Mouse (Mus musculus): ENCODE measurements around the gene Slc35d2.

Slc35d2 gene

DNA sequence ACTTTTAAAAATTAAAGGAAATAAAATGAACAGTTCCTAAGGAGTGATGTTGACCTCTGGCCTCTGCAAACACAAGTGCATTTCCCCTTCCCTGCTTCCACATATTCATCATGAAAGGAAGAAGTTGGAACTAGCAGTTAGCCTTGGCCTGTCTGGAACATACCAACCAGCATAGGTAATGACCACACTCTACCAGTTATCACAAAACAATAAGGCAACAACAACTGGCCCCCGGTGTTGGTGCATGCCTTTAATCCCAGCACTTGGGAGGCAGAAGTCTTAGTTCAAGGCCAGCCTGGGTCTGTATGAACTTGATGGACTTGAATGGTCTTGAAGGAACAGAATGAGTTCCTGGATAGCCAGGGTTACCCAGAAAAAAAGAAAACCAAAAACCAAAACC is 18.7 kb downstream of the Slc35d2 start:
- no peak for DNase-seq (ENCODE audit: low spot score)

DNA sequence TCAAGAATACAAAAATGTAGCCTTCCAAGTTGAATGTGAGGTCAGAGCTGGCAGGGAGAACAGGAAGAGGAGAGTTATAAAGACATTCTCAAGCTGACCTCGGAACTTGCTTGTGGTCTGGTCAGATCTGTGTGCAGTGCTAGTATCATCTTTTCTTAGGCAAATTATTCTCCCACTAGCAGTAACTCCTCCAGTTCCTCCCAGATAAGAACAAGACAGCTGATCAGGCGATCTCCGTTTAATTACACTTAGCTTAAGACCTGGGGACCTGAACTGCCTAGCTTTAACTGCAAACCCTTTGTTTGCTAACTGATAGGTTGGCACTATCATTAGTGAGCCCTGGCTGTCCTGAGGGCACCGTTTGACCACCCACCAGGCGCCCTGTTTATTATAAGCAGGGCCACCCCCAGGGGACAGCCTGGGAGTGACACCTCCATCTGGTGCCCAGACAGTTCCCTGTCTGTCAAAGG is 20.8 kb downstream of the Slc35d2 start:
- no peak for DNase-seq (ENCODE audit: low spot score)

DNA sequence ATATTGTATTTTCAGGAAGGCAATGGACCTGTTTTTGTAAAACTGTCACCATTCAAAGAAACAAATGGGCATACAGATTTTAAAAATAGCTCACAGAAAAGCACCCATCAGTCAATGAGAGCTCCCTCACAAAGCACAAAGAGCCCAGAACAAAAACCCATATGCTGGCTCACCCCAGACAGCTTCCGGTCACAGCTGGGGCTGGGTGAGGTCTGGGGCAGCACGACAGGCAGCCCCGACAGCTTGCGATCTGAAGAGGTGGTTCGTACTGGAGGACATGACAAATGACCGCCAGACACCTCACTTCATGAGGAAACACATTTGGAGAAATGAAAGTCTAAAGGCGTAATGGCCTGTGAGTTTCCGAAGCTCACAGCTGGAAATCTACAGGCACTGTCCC is 21.6 kb downstream of the Slc35d2 start:
- no peak for DNase-seq (ENCODE audit: low spot score)

GRCm38 (mm10) chr13:64107105-64107504 is 22.1 kb downstream of the Slc35d2 start:
- DNase-seq (ENCODE audit: low spot score), result no peak

DNA sequence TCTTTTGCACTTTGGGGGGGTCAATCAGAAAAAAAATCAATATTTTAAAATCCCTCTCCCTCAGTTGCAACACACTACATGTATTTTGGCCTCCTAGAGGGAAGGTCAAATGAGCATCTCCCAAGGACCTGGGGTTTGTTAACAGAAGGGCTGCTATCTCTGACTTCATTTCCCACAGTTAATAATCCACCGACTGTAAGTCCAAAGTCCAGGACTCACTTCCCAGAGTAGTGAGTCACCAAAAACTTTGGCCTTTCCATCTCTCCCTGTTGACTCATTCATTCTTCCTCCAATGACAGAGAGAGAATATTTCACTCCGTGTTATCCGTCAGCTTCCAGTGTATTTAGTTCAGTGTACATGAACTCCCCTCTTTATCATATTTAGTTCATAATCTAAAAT is 23.5 kb downstream of the Slc35d2 start:
- no peak for DNase-seq (ENCODE audit: low spot score)

- DNase-seq (ENCODE audit: low spot score), result peak; percentile 41
Observed at GRCm38 (mm10) chr13:64100186-64100585, 29.0 kb downstream of the Slc35d2 start.

GRCm38 (mm10) chr13:64098992-64099391 is 30.2 kb downstream of the Slc35d2 start:
- peak; percentile 30 for DNase-seq (ENCODE audit: low spot score)

DNA sequence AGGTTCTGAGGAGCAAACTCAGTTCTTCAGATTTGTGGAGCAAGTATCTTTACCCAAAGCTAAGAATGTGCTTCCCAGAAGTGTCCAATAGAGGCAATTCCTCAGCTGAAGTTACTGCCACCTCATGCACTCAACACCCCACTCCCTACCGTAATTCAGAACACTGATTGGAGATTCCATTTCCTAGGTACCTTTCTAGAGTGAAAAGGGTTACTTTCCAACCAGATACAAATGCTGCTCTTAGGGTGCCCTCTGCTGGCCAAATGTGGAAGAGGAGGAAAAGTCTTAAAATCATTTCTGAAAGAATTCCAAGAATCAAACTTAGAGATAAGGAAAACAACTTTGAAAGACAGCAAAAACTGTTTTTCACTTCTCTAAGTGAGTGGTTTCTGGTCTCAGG is 35.8 kb downstream of the Slc35d2 start:
- DNase-seq (ENCODE audit: low spot score), result peak; percentile 62

DNA sequence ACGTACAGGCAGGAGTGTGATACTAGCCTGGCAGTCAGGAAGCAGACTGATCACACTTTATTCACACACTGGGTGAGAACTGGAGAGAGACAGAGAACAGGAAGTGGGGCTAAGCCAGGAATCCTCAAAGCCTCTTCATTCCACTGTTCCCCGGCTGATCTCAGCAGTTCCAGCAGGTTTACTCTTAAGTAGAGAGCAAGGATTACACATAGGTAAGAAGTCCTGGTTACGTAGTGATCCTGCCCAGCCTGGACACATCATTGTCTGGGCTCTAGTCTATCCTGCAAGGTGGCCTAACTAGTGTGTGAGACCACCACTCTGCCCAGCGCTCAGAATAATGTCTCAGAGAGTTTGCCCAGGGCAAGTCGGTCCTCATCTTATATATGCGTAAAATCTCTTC is 36.4 kb downstream of the Slc35d2 start:
- no peak for DNase-seq (ENCODE audit: low spot score)

GRCm38 (mm10) chr13:64092141-64092540 is 37.0 kb downstream of the Slc35d2 start:
- no peak for DNase-seq (ENCODE audit: low spot score)

GRCm38 (mm10) chr13:64091006-64091405 is 38.2 kb downstream of the Slc35d2 start:
- DNase-seq (ENCODE audit: low spot score), result no peak

DNA sequence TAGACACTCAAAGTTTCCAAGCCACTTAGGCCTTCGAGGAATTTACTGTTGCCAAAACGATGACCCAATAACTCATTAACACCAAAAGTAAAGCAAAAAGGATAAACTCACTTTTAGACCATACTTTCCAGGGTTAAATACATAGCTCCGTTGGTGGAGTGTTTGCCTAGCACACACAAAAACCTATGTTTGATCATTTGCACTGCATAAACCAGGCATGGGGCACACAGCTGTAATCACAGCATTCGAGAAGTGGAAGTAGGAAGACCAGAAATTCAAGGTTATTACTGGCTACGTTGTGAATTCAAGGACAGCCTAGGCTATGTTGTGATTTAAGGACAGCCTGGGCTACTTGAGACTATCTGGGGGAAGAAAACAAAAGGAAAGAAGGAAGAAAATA is 38.9 kb downstream of the Slc35d2 start:
- DNase-seq (ENCODE audit: low spot score), result no peak

- no peak for DNase-seq (ENCODE audit: low spot score)
Observed at GRCm38 (mm10) chr13:64089130-64089529, 40.0 kb downstream of the Slc35d2 start, which contains the start of gene Hsd17b3. Hsd17b3 (minus strand) TSS chr13:64089230.

GRCm38 (mm10) chr13:64088057-64088456 is 41.1 kb downstream of the Slc35d2 start:
- no peak for DNase-seq (ENCODE audit: low spot score)

DNA sequence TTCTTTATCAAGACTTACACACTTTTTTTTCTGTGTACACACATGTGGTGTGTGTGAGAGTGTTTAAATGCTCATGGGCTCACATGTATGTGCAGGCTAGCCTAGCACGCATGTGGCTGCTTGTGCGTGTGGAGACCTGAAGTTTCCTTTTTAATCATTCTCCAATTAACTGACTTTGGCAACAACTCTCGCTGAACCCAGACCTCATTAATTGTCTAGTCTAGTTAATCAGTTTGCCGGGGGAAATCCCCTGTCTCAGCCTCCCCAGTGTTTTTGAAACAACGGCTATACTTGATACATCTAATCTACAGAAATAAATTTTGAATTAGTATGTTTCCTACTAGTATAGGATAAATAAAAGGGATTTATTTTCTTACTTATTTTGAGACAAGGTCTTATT is 43.1 kb downstream of the Slc35d2 start:
- no peak for DNase-seq (ENCODE audit: low spot score)

DNA sequence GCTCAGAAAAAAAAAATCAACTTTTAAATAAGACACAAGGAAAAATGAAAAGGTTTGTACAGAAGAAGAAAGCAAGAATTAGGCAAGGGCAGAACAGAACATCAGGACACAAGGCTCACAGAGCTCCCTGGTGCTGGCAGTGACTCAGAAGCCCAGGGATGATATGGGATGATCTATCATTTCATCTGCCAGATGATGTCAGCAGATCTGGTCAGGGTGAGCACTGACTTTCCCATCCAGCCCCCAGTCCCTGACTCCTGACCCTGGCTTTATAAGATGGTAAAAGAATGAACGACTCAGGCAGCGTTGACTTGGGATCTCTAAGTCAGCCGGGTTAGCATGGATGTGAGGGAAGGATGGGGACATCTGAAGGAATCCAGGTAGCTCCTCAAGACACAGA is 45.8 kb downstream of the Slc35d2 start:
- DNase-seq (ENCODE audit: low spot score), result no peak

DNA sequence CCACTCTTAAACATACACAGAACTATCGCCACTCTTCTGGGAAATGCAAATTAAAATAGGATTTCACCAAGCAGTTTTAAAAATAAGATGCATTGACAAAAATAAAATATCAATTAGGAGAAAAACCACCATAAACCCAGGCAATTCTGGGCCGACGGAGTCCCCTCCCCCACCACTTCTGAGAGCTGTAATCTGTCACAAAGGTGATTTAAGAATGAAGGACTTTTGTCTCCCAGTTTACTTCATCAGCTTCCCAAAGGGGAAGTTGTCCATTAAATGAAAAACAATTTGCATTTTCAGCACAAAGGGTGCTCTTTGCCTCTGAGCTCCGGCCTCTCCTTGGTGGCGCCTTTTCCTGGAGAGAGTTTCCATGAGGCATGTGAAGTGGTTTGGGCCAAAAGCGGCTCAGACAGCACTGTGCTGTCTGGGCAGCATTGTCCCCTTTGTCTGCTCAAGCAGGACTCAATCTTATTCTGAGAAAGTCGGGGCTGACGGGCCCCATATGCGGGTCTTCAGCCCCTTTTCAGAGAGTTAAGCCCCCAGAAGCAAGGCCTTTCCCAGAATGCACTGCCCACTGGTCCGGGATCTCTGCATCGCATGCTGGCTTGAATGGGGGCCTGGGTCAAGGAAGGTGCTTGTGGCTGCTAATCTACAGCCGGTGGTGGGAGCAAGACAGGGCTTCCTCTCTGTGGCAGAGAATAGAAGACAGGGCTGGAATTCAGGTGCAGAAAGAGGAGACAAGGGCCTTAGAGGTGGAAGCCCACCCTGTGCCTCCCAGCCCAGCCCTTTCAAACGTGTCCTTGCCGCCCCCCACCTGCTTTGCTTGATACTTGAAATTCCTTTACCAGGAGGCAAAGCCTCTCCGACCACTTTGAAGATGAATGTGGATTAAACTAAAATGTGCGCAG is 47.9 kb downstream of the Slc35d2 start:
- no peak for DNase-seq (ENCODE audit: low spot score)

- DNase-seq (ENCODE audit: low spot score), result no peak
Observed at GRCm38 (mm10) chr13:64077591-64077990, 51.6 kb downstream of the Slc35d2 start.

DNA sequence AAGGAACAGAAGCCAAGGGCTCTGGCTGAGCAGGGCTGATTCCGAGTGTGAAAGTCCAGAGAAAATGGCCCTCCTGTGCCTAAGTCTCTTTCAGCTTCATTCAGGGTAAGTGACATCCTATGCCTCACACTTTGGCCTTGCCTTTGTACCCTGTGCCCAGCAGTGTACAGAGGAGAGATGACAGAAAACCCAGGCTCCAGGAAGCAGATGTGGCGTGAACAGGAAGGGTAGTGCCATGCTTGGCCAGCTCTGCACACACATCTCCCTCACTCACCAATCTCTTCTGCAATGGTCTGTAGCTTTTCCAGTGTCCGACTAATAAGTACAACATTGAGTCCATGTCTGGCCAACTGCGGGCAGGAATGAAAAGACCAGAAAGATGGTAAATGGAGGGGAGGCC is 53.1 kb downstream of the Slc35d2 start:
- no peak for DNase-seq (ENCODE audit: low spot score)

- DNase-seq (ENCODE audit: low spot score), result no peak
Observed at GRCm38 (mm10) chr13:64066653-64067052, 62.5 kb downstream of the Slc35d2 start.

- DNase-seq (ENCODE audit: low spot score), result no peak
Observed at GRCm38 (mm10) chr13:64064276-64064675, 64.9 kb downstream of the Slc35d2 start.

- DNase-seq (ENCODE audit: low spot score), result no peak
Observed at GRCm38 (mm10) chr13:64060935-64061506, 68.1 kb downstream of the Slc35d2 start.

GRCm38 (mm10) chr13:64053959-64054358 is 75.2 kb downstream of the Slc35d2 start:
- no peak for DNase-seq (ENCODE audit: low spot score)

Data from c-Kit-positive CD71-positive TER-119-positive erythroid progenitor cells, embryonic 14.5 days (primary cell).